Mouse (Mus musculus): Measurements from ENCODE around the gene Arpp19. TPM values are rescaled to one million over a fixed set of nuclear protein-coding genes. Genes with fewer than 3 reads are reported as not detected.
A peak's percentile ranks its signal among the peaks of the same experiment; 100 is the strongest.

The Arpp19 gene
- total and polyA plus RNA-seq, 2 experiments from 2014 or later = 94.0 to 188 TPM

DNA sequence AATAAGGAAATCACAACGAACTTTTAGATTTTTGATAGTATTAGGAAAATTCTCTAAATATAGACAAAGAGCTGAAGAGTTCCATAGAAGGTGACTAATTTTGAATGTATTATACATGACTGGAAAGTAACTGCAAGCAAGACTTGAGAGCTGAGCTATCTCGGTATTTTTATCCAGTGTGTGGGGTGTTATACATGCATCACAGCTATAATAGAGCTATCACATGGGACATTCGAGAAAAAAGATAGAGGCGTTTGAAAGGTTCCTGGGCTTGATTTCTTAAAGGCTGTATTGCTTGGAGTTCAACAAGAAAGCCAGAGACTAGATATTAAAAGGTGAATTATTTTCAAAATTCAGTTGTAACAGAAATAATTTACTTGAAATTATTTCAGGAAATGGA lies 14.4 kb downstream of the Arpp19 start:
- TF ChIP-seq CTCF (IDR thresholded peaks at IDR 0.05) = no peak
- Histone ChIP-seq H3K36me3 (ENCODE audit: insufficient read depth, low read length) (peaks cover 8% of the 10 kb centered on the region; the same call in 1 of the 2 replicates), H3K4me1 (ENCODE audit: insufficient read depth, low read length) (no peaks in the 10 kb centered on the region), H3K4me2 (ENCODE audit: low read depth, low read length, poor library complexity, severe bottlenecking) (no peak overlapping the region), H3K27ac (ENCODE audit: low read depth, low read length) (no peak overlapping the region), H3K27me3 (ENCODE audit: insufficient read depth, low read length) (no peaks in the 10 kb centered on the region), H3K9me3 (ENCODE audit: low read length) (no peaks in the 10 kb centered on the region), H3K9ac (replicated peaks; ENCODE audit: low read length, poor library complexity, severe bottlenecking) (no peak overlapping the region), H3K4me3 (ENCODE audit: low read depth, low read length) (no peak overlapping the region)
- ATAC-seq (ENCODE audit: low FRiP score) = no peak
- DNase-seq (ENCODE audit: low spot score) = no peak
- 84% methylated on average over 4 of the region's 4 CpGs for WGBS

- Histone ChIP-seq H3K9me3 (ENCODE audit: low read length) (no peaks in the 10 kb centered on the region), H3K36me3 (ENCODE audit: insufficient read depth, low read length) (peaks cover 14% of the 10 kb centered on the region), H3K4me2 (ENCODE audit: low read depth, low read length, poor library complexity, severe bottlenecking) (no peak overlapping the region), H3K4me3 (ENCODE audit: low read depth, low read length) (no peak overlapping the region), H3K27ac (ENCODE audit: low read depth, low read length) (no peak overlapping the region), H3K4me1 (ENCODE audit: insufficient read depth, low read length) (no peaks in the 10 kb centered on the region), H3K9ac (replicated peaks; ENCODE audit: low read length, poor library complexity, severe bottlenecking) (no peak overlapping the region), H3K27me3 (ENCODE audit: insufficient read depth, low read length) (no peaks in the 10 kb centered on the region)
- ATAC-seq (ENCODE audit: low FRiP score) (no peak), DNase-seq (ENCODE audit: low spot score) (no peak)
- 93% methylated on average over 5 of the region's 5 CpGs for WGBS
- TF ChIP-seq CTCF (IDR thresholded peaks at IDR 0.05) = no peak
Observed at GRCm38 (mm10) chr9:75055046-75055445, 17.6 kb downstream of the Arpp19 start.

DNA sequence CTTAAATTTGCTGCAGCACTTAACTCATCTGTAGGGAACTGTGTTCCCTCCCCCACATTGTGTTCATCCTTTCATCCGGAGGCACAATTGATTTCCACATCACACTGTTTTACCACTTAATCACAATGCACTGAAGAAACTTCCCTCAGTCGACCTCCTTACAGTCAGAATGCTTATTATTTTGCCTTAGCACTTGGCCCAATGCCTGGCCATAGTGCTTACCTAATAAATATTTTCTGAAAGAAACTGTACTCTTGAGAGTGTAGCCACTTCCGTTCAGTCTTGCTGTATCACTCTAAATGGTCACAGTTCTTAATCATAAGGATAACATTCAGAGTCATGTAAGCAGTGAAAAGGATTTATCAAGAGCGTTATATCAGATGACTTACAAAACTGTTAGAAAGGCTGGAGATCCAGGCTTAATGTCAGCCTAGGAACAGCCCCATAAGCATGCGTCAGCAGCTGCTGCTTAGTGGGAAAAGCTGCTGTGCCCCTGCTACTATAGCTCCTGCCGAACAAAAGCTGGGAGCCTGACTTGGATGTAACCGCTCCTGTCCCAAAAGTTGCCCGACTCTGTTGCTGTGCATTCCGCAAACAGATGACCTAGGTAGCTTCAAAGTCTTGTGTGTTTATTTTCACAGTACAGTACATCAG lies 27.4 kb downstream of the Arpp19 start:
- ATAC-seq (ENCODE audit: low FRiP score) (no peak), DNase-seq (ENCODE audit: low spot score) (no peak)
- Histone ChIP-seq H3K36me3 (ENCODE audit: insufficient read depth, low read length) (no peaks in the 10 kb centered on the region), H3K4me1 (ENCODE audit: insufficient read depth, low read length) (no peaks in the 10 kb centered on the region), H3K27me3 (ENCODE audit: insufficient read depth, low read length) (no peaks in the 10 kb centered on the region), H3K9ac (replicated peaks; ENCODE audit: low read length, poor library complexity, severe bottlenecking) (no peak overlapping the region), H3K4me2 (ENCODE audit: low read depth, low read length, poor library complexity, severe bottlenecking) (no peak overlapping the region), H3K27ac (ENCODE audit: low read depth, low read length) (no peak overlapping the region), H3K4me3 (ENCODE audit: low read depth, low read length) (no peak overlapping the region), H3K9me3 (ENCODE audit: low read length) (no peaks in the 10 kb centered on the region)
- TF ChIP-seq CTCF (IDR thresholded peaks at IDR 0.05) = no peak
- WGBS = 64% methylated on average over 9 of the region's 9 CpGs

DNA sequence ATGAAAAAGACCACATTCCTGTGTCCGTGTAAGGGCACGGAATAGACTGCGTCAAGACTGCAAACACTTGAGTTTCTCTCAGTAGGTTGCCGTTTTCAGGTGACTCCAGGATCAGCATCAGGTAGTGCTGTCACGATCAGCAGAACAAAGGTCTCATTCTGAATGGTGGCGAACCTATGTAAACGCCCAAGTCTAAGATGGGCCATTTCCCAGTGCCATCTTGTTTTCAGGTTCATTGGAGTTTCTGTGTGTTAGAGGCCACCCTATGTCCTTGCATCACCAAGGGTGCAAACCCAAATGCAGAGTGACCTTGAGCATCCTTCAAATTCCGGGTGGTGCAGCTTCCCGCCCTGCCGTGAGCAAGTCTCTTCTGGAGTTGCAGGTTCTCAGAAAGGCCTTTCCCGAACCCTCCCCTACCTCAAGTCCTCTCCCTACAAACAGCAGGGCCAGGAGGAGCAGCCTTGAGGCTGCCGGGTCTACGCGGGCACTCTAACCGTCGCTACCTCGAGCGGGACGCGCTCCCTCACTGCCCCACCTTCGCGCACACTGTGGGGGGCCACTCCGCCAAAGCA lies 33.1 kb downstream of the Arpp19 start, which contains the start of gene Myo5a:
Gene Myo5a (plus strand): TSS at position 559 of the 572 bp plus-strand sequence.
- DNase-seq (ENCODE audit: low spot score) = peak; percentile 32

GRCm38 (mm10) chr9:75071029-75071705 lies 33.8 kb downstream of the Arpp19 start:
- Histone ChIP-seq H3K9ac (replicated peaks; ENCODE audit: low read length, poor library complexity, severe bottlenecking) (peak overlapping the region; percentile 98), H3K9me3 (ENCODE audit: low read length) (no peaks in the 10 kb centered on the region), H3K27me3 (ENCODE audit: insufficient read depth, low read length) (no peaks in the 10 kb centered on the region), H3K4me3 (ENCODE audit: low read depth, low read length) (peak overlapping the region; percentile 74), H3K4me1 (ENCODE audit: insufficient read depth, low read length) (peaks cover 9% of the 10 kb centered on the region), H3K36me3 (ENCODE audit: insufficient read depth, low read length) (no peaks in the 10 kb centered on the region), H3K4me2 (ENCODE audit: low read depth, low read length, poor library complexity, severe bottlenecking) (peak overlapping the region; percentile 78), H3K27ac (ENCODE audit: low read depth, low read length) (peak overlapping the region; percentile 96)
- 0% methylated on average over 47 of the region's 92 CpGs for WGBS
- TF ChIP-seq CTCF (IDR thresholded peaks at IDR 0.05) = peak; percentile 43
- ATAC-seq (ENCODE audit: low FRiP score) (peak; percentile 93), DNase-seq (ENCODE audit: low spot score) (peak; percentile 84)

More for the DNA sequence above, 33.1 kb downstream of the Arpp19 start, which contains the start of gene Myo5a:
- Histone ChIP-seq H3K4me1 (ENCODE audit: insufficient read depth, low read length) (peaks cover 9% of the 10 kb centered on the region), H3K4me2 (ENCODE audit: low read depth, low read length, poor library complexity, severe bottlenecking) (peak within 1 kb of the TSS; percentile 78), H3K9me3 (ENCODE audit: low read length) (no peaks in the 10 kb centered on the region), H3K36me3 (ENCODE audit: insufficient read depth, low read length) (no peaks in the 10 kb centered on the region), H3K27me3 (ENCODE audit: insufficient read depth, low read length) (no peaks in the 10 kb centered on the region), H3K4me3 (ENCODE audit: low read depth, low read length) (peak within 1 kb of the TSS; percentile 74), H3K9ac (replicated peaks; ENCODE audit: low read length, poor library complexity, severe bottlenecking) (peak within 1 kb of the TSS; percentile 98), H3K27ac (ENCODE audit: low read depth, low read length) (peak within 1 kb of the TSS; percentile 96)
- ATAC-seq (ENCODE audit: low FRiP score) = peak; percentile 74
- no peak for TF ChIP-seq CTCF (IDR thresholded peaks at IDR 0.05)
- 18% methylated on average over 23 of the region's 23 CpGs for WGBS

Measured in midbrain, postnatal 0 days (tissue).